In the genomic region with DNA sequence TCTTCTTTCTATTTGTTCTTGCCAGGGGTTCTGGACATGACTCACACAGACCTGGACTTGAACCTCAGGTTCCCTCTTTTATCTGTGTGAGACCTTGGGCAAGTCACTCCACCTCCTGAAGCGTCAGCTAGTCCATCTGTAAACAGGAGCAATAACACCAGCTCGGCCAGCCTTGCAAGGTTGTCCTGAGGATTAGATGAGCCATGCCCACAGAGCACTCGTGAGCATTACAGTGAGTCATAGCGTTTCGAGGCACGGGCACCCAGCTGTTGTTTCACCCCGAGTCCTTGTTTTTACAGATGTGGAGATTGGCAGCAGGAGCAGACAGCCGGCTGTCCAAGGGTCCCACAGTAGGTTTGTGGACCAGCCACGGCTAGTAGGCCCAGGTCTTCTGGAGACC, we compare ENCODE assay signal across 23 mouse cellular contexts. TPM values are rescaled to one million over a fixed set of nuclear protein-coding genes. Genes with fewer than 3 reads are reported as not detected.
DNase-seq lines count a peak whose midpoint lies in the region; TF ChIP-seq lines count a peak whose summit lies in the region.
"Had no signal": no experiment of that assay in that cellular context is flagged by ENCODE, and none has a peak within 500 bp of the region (broad histone marks: within the 10 kb centered on the region; RNA-seq: fewer than 3 reads in every experiment).

No protein-coding gene starts in this region.

- no peaks in the 10 kb centered on the region for H3K27me3 ChIP-seq in C2C12 (ENCODE audit: control insufficient read depth, insufficient read depth, insufficient read length)
- no peaks in the 10 kb centered on the region for H3K27me3 ChIP-seq in small intestine, adult 2 months (ENCODE audit: control insufficient read depth, insufficient read depth, low read length)
- H3K27me3 ChIP-seq: embryonic facial prominence, embryonic 15.5 days; Patski had no signal

- no peak for TF ChIP-seq POLR2A in small intestine, adult 2 months (IDR thresholded peaks at IDR 0.05; ENCODE audit: low read depth, low read length)

- H3K27ac ChIP-seq in small intestine, adult 2 months (ENCODE audit: insufficient read depth, low read depth, low read length): peak overlapping the region; percentile 86
- H3K27ac ChIP-seq: embryonic facial prominence, embryonic 15.5 days; forebrain, embryonic 15.5 days; heart, embryonic 13.5 days; hindbrain, embryonic 15.5 days had no signal

- WGBS in small intestine, adult 2 months: 54% methylated on average over 9 of the region's 9 CpGs

- peak; percentile 72 for DNase-seq in adrenal gland, adult 2 months
- no peak for DNase-seq in adrenal gland, postnatal 25 days
- peak; percentile 46 to 64 for DNase-seq in adrenal gland, postnatal 36 days
- DNase-seq in embryo, embryonic 10.5 days (ENCODE audit: low spot score): no peak
- no peak for DNase-seq in spleen, adult 18-20 months
- DNase-seq in testis, postnatal 14 days (ENCODE audit: low spot score): no peak
- DNase-seq: cerebellum, adult 2 months; cerebellum, postnatal 10 days; embryo, embryonic 11 days; gastrocnemius, postnatal 25 days; heart, adult 11 months; heart, postnatal 36 days; kidney, adult 11 months had no signal

- H3K4me1 ChIP-seq in small intestine, adult 2 months (ENCODE audit: control insufficient read depth, insufficient read depth, insufficient read length, low read length): peaks cover 21% of the 10 kb centered on the region

- no peak for TF ChIP-seq CTCF in C2C12 (IDR thresholded peaks at IDR 0.05; ENCODE audit: control insufficient read depth, insufficient read depth, insufficient read length)
- TF ChIP-seq CTCF in small intestine, adult 2 months (IDR thresholded peaks at IDR 0.05; ENCODE audit: extremely low read depth, insufficient read length, insufficient replicate concordance, low read depth, low read length): no peak

- no peak overlapping the region for H3ac ChIP-seq in C2C12 (ENCODE audit: control insufficient read depth, insufficient read length, low read depth)

- H3K4me3 ChIP-seq in C2C12 (ENCODE audit: insufficient read depth, poor library complexity, severe bottlenecking): no peak overlapping the region
- H3K4me3 ChIP-seq in small intestine, adult 2 months (ENCODE audit: low read depth, low read length): peak overlapping the region; percentile 48
- H3K4me3 ChIP-seq: embryonic facial prominence, embryonic 15.5 days; erythroblast, embryonic 14.5 days; forebrain, embryonic 15.5 days; heart, embryonic 13.5 days; hindbrain, embryonic 15.5 days had no signal

- H3K79me3 ChIP-seq in C2C12 (ENCODE audit: low read depth): no peaks in the 10 kb centered on the region

- peaks cover 8% of the 10 kb centered on the region for H3K36me3 ChIP-seq in C2C12 (ENCODE audit: control insufficient read depth, insufficient read depth)
- H3K36me3 ChIP-seq in small intestine, adult 2 months (ENCODE audit: control insufficient read depth, insufficient read depth, low read length): peaks cover 27% of the 10 kb centered on the region
- H3K36me3 ChIP-seq: embryonic facial prominence, embryonic 15.5 days; forebrain, embryonic 15.5 days; hindbrain, embryonic 15.5 days had no signal

- H3K79me2 ChIP-seq in C2C12 (ENCODE audit: control insufficient read depth, insufficient read depth): no peaks in the 10 kb centered on the region

TF ChIP-seq in C2C12, 6 proteins besides CTCF, POLR2A, EP300 and RAD21:
- no peak for TF ChIP-seq USF1 (IDR thresholded peaks at IDR 0.05; ENCODE audit: low read depth)
- TF ChIP-seq MYOD1 (IDR thresholded peaks at IDR 0.05; ENCODE audit: control insufficient read depth, insufficient read length, low read depth): peak; percentile 95
- no peak for TF ChIP-seq MAX (IDR thresholded peaks at IDR 0.05)

RNA-seq across cellular contexts. Expression of a gene that starts 11.2 kb away (rescaled TPM):
- total RNA-seq in adrenal gland, adult 2 months (2021): 10 to 100 TPM; 43.2 to 48.5 TPM
- polyA plus RNA-seq in adrenal gland, adult 2 months (2012; rRNA removed): 27.6 and 38.0 TPM in 2 replicates
- total RNA-seq in adrenal gland, postnatal 25 days (2021): 55.3 and 91.2 TPM in 2 replicates
- polyA plus RNA-seq in C2C12 (2012; fragmentation: generic; extraction: Trizol): 10.4 TPM
- total RNA-seq in adrenal gland, postnatal 36 days (2021): 10 to 100 TPM; 22.9 to 71.7 TPM
- polyA plus RNA-seq in small intestine, adult 2 months (2012; rRNA removed): 20.7 and 48.0 TPM in 2 replicates
- polyA plus RNA-seq: erythroblast, embryonic 14.5 days had no signal

RNA-seq across cellular contexts. Expression of a gene that starts 18.9 kb away (rescaled TPM):
- 100 to 1,000 TPM in 1 of 2 experiments, 10 to 100 TPM in 1; 54.7 to 103 TPM for total RNA-seq in adrenal gland, adult 2 months (2021)
- polyA plus RNA-seq in adrenal gland, adult 2 months (2012; rRNA removed): 17.6 and 20.3 TPM in 2 replicates
- 85.1 and 147 TPM in 2 replicates for total RNA-seq in adrenal gland, postnatal 25 days (2021)
- polyA plus RNA-seq in C2C12 (2012; fragmentation: generic; extraction: Trizol): 4.8 TPM
- total RNA-seq in adrenal gland, postnatal 36 days (2021): 100 to 1,000 TPM in 1 of 2 experiments, 10 to 100 TPM in 1; 60.4 to 116 TPM
- 3.3 and 6.2 TPM in 2 replicates for polyA plus RNA-seq in small intestine, adult 2 months (2012; rRNA removed)

RNA-seq across cellular contexts. Expression of a gene that starts 20.4 kb away (rescaled TPM):
- not detected for total RNA-seq in adrenal gland, adult 2 months (2021)
- polyA plus RNA-seq in adrenal gland, adult 2 months (2012; rRNA removed): 0.06 and 0.07 TPM in 2 replicates
- not detected in 2 replicates for total RNA-seq in adrenal gland, postnatal 25 days (2021)
- 0.02 TPM for polyA plus RNA-seq in C2C12 (2012; fragmentation: generic; extraction: Trizol)
- not detected for total RNA-seq in adrenal gland, postnatal 36 days (2021)
- polyA plus RNA-seq in small intestine, adult 2 months (2012; rRNA removed): 0.15 and 0.43 TPM in 2 replicates
- total RNA-seq: CH12.LX had no signal
- polyA plus RNA-seq: activated CD4-positive, CD25-positive, alpha-beta regulatory T cell, adult 4 months; erythroblast, embryonic 14.5 days; Patski had no signal

Comparison
In these comparisons a context has a peak if more than half of its experiments do, and no peak if none do; other contexts are left out.
1. DNase-seq: peak in adrenal gland, adult 2 months (single experiment) and adrenal gland, postnatal 36 days (2 of 2); none in adrenal gland, postnatal 25 days (single experiment), embryo, embryonic 10.5 days (single experiment), spleen, adult 18-20 months (0 of 2) and testis, postnatal 14 days (single experiment).